Mouse (Mus musculus) layer of hippocampus, adult 8-10 months (tissue): ENCODE results near the gene Arhgap24. TPM values are rescaled to one million over a fixed set of nuclear protein-coding genes. Genes with fewer than 3 reads are reported as not detected.

ENCODE experiments used
- DNase-seq, 2 experiments: peaks; one replicate each; pipeline ENCODE4 v3.0.0; 2022; ENCODE audit warnings: low spot score in 2 of 2
- total RNA-seq, 4 experiments: library from RNA; stranded (reverse); gene quantifications; 2 replicates each; pipeline ENCODE4 v1.2.4; 2022

Gene Arhgap24
- 10 to 100 TPM in 1 of 4 experiments, 1 to 10 TPM in 3; 4.8 to 10.6 (median 7.1) TPM for total RNA-seq

DNA sequence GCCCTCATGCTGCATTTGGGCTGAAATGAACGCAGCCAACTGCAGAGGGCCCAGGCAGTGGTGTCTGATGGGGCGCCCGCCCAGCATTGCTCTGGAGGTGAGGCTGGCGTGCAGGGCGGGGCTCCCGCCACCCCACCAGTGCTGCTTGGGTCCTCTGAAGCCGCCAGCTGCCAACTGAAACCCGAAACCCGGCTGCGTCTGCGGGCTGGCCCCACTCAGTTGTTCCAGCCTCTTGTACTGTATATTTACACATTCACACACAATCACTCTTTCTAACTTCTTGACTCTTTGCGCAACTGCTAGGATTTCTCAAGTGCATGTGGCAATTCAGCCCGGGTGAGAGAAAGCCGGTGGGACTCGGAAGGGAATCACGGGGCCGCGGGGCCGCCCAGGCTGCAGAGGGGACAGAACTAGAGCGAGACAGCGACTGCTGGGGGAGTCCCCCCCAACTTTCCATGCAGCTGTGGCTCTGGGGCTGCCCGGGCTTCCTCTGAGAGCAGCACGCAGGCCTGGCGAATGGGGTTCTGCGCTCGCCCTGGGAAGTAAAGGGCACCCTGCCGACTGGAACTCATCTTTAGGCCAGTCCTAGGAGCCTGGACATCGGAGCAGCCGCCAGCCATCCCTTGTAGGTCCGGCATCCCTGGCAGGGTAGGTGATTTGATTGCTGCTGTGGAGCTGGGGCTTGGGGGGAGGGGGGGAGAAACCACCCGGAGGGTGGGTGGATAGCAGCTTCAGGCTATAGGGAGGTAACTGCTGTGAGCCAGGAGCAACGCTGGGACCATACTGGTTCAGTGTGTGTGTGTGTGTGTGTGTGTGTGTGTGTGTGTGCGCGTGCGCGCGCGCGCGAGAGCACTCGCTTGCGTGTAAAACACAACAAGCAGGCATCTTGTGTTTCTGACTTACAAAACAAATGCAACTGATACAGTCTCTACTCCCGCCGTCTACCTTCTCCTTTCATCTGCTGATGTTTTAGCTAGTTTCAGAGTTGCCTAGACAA, at the start of gene Arhgap24:
Arhgap24 (plus strand) TSS at position 177 of the 997 bp plus-strand sequence.
- DNase-seq: no peak

DNA sequence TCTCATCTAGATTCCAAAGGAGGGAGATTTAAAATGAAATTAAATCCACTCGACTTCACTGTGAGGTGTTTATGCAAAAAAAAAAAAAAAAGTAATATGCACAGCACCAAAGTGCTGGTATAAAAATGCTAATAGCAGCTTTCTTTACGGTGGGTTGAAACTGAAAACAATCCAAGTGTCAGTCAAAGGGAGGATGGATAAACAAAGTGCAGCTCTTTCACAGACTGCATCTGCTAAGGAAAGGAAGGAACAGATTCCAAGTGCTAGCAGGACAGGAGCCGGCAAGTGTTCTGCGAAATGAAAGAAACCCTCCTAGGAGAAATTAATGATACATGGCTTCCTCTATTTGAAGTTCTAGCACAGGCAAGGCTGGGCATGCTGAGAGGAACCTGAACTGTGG, 47.0 kb upstream of the Arhgap24 start:
- DNase-seq: no peak

GRCm38 (mm10) chr5:102436581-102436980, 44.6 kb upstream of the Arhgap24 start:
- no peak for DNase-seq

DNA sequence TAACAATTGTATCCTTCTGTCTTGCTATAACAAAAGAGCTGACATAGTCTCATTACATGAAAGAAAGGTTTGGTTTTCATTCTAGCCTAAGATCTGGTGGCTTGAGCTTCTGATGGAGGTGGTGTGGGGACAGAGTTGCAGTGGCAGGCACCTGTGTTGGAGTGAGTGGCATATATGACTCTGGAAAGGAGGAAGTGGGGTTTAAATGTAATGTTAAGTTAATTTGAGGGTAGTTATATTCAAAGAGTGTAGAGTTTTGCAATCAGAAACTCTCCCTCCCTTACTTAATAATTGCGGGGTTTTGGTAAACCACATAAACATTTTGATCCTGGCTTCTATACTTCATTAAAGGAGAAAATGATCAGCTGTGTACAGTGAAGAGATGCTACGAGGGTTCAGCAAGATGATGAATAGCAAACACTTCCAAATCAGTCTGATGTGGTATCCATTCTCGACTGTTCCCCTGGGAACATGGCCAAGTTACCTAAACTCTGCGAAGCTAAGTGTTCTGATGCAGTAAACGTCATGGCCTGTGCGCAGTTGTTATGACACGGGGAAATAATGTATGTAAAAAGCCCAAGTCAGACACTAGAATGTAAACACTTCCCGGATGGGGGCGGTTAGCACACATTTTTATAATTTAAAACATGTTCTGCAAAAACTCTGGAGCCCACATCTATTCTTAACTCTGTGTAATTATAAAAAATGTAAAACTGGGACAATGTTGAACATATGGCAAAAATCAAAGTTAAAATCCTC, 41.9 kb upstream of the Arhgap24 start:
- no peak for DNase-seq

GRCm38 (mm10) chr5:102447436-102447835, 33.8 kb upstream of the Arhgap24 start:
- DNase-seq: no peak

- DNase-seq: no peak
Observed at GRCm38 (mm10) chr5:102450897-102451296, 30.3 kb upstream of the Arhgap24 start.

DNA sequence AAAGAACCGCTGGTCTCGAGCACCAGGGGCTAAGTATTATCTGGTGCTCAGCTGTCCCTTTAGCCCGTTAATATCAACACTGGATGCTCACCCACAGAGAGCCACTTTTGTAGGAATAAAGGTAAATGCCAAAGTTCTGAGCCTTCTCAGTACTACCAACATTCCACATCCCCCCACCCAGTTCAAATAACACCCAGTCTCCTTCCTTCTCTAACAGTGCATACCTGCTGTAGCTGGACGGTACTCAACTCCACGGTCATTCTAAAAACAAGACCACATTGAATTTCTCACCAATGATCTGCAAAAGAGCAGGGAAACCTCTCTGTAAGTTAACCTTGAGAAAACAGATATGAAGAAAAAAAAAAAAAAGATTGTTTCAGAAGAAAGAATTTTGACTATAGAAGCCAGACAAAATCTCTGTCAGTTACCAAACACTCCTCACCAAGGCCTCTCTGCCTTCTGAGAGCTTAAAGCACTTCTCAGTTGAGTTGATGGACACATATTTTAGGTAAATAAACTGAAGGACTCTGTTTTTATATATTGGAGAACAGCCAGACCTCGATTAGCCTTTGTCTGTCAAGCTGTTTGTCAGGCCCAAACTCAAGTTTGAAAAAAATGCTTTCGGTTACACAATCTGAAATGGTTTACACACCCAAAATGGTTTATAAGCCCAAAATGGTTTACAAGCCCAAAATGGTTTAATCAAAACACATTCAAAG, 29.0 kb upstream of the Arhgap24 start:
- no peak for DNase-seq

DNA sequence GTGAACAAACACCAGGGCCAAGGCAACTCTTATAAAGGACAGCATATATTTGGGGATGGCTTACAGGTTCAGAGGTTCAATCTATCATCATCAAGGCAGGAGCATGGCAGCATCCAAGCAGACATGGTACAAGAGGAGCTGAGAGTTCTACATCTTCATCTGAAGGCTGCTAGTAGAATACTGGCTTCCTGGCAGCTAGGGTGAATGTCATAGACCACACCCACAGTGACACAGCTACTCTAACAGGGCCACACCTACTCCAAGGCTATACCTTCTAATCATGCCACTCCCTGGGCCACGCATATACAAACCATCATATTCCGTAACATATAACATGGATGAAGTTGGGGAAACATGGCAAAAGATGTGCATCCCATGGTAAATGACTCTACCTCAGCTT, 27.9 kb upstream of the Arhgap24 start:
- no peak for DNase-seq

- DNase-seq: no peak
Observed at GRCm38 (mm10) chr5:102455247-102455646, 25.9 kb upstream of the Arhgap24 start.

DNA sequence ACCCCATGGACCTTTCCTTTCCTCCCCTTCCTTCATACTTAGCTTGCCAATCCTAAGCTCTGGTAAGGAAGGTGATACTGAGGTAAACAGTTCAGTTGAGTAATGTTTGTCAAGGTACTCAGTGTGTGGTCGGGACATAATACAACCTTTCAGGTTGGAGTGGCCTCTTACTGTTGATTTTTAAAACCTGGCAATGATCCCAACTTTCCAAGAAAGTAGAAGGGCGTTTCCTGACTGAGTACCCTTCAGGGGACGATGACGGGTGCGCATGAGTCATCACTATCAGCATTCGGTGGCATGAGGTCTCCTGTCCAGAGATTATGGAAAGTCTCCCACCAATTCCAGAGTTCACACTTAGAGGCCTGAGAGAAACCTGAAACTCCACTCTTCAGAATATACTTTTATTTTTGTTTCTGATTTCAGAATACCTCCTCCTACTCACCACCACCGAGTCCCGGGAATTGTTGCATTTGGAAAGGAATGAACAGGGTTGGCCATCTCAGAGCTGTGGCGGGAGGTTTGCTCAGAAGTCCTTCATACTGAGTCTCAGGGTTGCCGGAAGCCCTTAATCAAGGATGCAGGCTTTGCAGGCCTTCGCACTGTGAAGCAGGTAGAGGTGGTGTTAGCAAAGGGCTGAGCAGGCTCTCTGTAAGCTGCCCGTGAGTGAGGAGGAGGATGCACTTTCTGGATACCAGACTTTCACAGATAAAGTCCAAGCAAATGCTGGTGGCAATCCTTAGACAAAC, 20.6 kb upstream of the Arhgap24 start:
- DNase-seq: no peak

- no peak for DNase-seq
Observed at GRCm38 (mm10) chr5:102462948-102463347, 18.2 kb upstream of the Arhgap24 start.

DNA sequence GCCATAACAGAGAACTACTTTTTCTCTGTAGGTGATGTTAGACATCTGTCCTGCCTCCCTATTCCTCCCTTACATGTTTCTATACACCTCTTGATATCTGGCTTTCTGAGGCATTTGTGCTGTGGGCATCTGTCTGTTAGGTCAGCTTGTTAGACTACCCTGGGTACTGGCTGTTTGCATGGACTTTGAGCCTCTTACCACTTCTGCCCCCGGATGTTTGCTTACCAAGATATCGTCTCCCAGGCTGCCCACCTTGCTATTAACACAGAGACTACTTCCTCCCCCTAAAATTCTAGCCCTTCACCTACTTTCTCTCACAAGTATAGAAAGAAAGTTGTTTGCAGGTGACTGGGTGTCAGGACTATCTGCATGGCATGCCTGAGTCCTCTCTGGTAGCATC, 15.8 kb upstream of the Arhgap24 start:
- no peak for DNase-seq

- DNase-seq: no peak
Observed at GRCm38 (mm10) chr5:102468292-102468691, 12.9 kb upstream of the Arhgap24 start.

GRCm38 (mm10) chr5:102470284-102470683, 10.9 kb upstream of the Arhgap24 start:
- DNase-seq: no peak

DNA sequence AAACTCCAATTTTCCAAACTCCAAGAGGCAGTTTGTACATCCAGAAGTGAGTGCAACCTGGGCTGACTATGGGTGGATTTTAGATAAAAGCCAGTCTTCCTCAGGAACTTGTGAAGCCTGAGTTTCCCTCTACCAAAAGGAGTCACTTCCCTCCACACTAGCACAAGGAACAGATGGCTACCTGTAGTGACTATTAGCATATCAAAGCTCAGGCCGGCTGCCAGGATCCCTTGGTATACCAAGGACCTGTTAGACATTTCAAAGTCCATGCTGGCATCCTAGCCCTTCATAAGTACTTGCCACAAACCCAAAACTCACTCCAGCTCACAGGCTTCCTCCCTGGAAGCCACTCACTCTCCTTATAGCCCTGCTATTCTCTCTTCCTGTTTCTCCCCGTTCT, 3.1 kb upstream of the Arhgap24 start:
- no peak for DNase-seq

DNA sequence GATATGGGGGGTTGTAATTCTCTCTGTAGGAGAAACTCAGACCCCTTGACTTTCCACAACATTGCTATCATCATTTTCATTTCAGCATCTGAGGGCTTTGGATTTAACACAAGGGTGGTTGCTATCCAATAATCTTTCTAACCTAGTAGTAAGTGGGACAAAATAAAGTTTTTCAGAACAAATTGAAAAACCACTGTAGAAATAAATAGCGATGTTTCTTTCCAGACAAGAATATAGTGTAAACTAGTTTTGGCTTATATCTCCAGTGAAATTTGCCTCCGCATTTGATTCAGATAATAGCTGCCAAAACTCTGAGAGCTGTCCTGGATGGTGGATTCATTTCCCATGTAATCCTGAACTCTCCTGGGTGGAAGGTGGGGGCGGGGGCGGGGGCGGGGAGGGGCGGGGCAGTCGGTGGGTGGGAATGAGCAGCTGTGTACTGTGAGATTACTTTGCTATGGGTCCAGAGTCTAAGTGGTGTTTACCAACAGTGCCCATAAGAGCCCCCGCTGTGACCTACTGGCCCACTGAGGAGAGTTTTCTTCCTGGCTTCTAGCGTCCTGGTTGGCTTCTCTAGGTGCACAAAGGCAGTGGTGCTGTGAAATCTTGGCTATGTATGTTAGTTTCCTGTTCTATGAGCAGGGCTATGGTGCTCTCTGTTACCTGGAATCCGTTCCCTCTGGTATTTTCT, 2.2 kb downstream of the Arhgap24 start:
- no peak for DNase-seq

DNA sequence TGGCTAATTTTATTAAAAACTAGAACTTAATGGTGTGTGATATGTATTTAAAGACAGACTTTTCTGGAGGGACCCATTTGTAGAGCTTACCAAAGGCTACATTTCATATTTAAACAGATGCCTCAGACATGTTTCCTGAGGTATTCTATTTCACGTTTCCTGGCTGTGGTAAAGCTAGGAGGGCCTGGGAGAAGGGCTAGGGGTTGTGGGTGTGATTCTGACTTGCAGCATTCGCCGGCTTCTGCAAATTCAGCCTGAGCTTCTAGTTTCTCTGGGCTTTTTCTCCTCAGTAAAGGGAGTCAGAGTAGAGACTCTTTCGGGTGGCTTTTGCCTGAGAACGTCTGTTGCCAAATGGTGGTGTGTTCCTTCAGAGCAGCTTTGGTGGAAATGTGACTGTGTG, 10.4 kb downstream of the Arhgap24 start:
- DNase-seq: no peak

GRCm38 (mm10) chr5:102492152-102492551, 11.0 kb downstream of the Arhgap24 start:
- no peak for DNase-seq

- DNase-seq: no peak
Observed at GRCm38 (mm10) chr5:102494827-102495226, 13.6 kb downstream of the Arhgap24 start.

DNA sequence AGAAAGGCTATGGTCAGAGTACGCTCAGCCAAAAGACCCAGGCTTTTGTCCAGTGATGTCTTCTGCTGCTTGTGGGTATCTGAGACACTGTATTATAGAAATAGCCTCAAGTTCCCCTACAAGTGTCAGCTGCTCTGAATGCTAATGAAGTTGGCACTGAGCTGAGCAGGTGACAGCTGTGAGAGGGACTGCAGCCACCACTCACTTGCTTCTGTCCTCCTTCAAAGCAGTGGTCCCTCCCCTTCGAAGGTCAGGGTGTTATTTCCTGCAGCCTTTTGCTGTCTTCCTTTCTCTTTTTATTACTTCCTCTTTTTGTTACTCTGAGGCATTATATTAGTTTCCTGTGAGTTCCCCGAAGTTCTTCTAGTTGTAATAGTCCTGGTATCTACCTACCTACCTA, 16.0 kb downstream of the Arhgap24 start:
- no peak for DNase-seq
